Mouse (Mus musculus) limb, embryonic 14.5 days (tissue): ENCODE results near the gene Zfp85. TPM values are rescaled to one million over a fixed set of nuclear protein-coding genes. Genes with fewer than 3 reads are reported as not detected.

Experiments used
- ATAC-seq: fragments of 200-750 bp; cut with Nextera tagmentation; 2 replicates; pipeline ENCODE4 v1.8.0; 2017; ENCODE audit warnings: low read depth, moderate number of reproducible peaks, moderate TSS enrichment; ENCODE audit not compliant: low FRiP score
- DNase-seq: peaks from one replicate; pipeline ENCODE4 v3.0.0-alpha.2; 2015; ENCODE audit warnings: low spot score
- H3K27ac ChIP-seq: fragments of 300-500 bp; sonication (generic); replicated peaks from 2 replicates; pipeline ENCODE4 v1.5.1; 2014; ENCODE audit warnings: low read depth, mild to moderate bottlenecking, low read length, moderate library complexity, mixed read lengths
- H3K27me3 ChIP-seq: fragments of 300-500 bp; sonication (generic); 2 replicates; pipeline ENCODE4 v1.6.1; 2014; ENCODE audit warnings: low read length, mixed read lengths; ENCODE audit not compliant: control insufficient read depth, insufficient read depth
- H3K36me3 ChIP-seq: fragments of 300-500 bp; sonication (generic); 2 replicates; pipeline ENCODE4 v1.6.1; 2014; ENCODE audit warnings: mild to moderate bottlenecking, low read length, moderate library complexity, mixed read lengths; ENCODE audit not compliant: control insufficient read depth, insufficient read depth
- H3K4me1 ChIP-seq: fragments of 300-500 bp; sonication (generic); 2 replicates; pipeline ENCODE4 v1.6.1; 2014; ENCODE audit warnings: antibody characterized with exemption, low read length, mixed read lengths; ENCODE audit not compliant: control insufficient read depth, insufficient read depth
- H3K4me2 ChIP-seq: fragments of 300-500 bp; sonication (generic); replicated peaks from 2 replicates; pipeline ENCODE4 v1.6.1; 2014; ENCODE audit warnings: low read depth, mild to moderate bottlenecking, low read length, moderate library complexity; ENCODE audit not compliant: severe bottlenecking
- H3K4me3 ChIP-seq: fragments of 300-500 bp; sonication (generic); replicated peaks from 2 replicates; pipeline ENCODE4 v1.5.1; 2014; ENCODE audit warnings: low read length
- H3K9ac ChIP-seq: fragments of 300-500 bp; sonication (generic); 2 replicates; pipeline ENCODE4 v1.6.1; 2014; ENCODE audit warnings: mild to moderate bottlenecking, low read depth, low read length, moderate library complexity; ENCODE audit not compliant: severe bottlenecking
- H3K9me3 ChIP-seq: fragments of 300-500 bp; sonication (generic); 2 replicates; pipeline ENCODE4 v1.6.1; 2016; ENCODE audit warnings: low read length; ENCODE audit not compliant: control insufficient read depth
- POLR2A ChIP-seq: fragments of 200-500 bp; IDR thresholded peaks from 2 replicates; pipeline ENCODE4 v1.8.0; 2012; ENCODE audit warnings: inconsistent platforms, mild to moderate bottlenecking, moderate library complexity, borderline replicate concordance; ENCODE audit not compliant: insufficient read depth, insufficient read length; ENCODE audit errors: extremely low read depth
- WGBS: fragments of 180-500 bp; shearing (Covaris S2); extraction: QIAGEN DNeasy Blood & Tissue Kit; methylation state at CpG from one replicate; pipeline ENCODE4 v1.1.7; 2014; 5-methylcytosine and 5-hydroxymethylcytosine counted together
- polyA plus RNA-seq, 2 experiments: library from polyadenylated mRNA; depleted of rRNA in 1 of 2; stranded (reverse) in 1 of 2; unstranded in 1 of 2; fragments of >200 nt; fragmentation: Nextera tagmentation in 1 of 2; extraction: Ambion mirVana in 1 of 2; gene quantifications; 2 replicates each; pipeline versions ENCODE4 v1.2.1 to v1.2.3; 2012 to 2014

The Zfp85 gene
- polyA plus RNA-seq, 2 experiments, result 3.8 TPM

DNA sequence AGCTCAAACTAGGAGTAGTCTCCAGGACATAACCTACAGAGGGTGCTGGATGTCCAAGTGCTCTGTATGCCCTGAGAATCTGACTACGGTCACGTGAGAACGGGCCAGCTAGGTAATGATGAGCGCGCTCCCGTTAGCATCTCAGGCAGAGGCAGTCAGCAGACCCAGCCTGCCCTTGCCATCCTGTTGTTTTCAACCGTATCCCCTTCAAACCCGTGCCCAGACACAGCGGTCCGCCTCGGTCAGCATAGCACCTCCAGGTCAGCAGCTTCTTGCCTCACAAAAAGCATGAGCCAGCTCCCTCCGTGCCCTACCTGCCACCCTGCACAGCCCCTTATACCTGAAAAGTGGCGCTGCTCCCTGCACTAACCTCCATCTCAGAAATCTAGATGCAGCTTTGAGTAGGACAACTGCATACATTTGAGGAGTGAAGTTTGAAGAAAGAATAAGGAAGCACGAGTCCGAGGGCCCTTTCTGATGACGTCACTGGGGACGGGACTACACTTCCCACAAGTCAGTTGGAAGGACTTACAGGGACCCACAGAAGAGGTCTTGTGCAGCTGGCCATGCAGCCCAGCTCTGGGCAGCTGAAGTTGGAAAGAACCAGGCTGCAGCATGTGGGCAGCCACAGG, 31.1 kb downstream of the Zfp85 start:
- ATAC-seq, result peak; percentile 94
- peak; percentile 46; the same call in 1 of the 2 replicates for TF ChIP-seq POLR2A
- 0% methylated on average over 17 of the region's 17 CpGs for WGBS

More for the DNA sequence above, 31.1 kb downstream of the Zfp85 start:
- Histone ChIP-seq H3K4me1 (peaks cover 6% of the 10 kb centered on the region; the same call in 1 of the 2 replicates), H3K36me3 (no peaks in the 10 kb centered on the region), H3K9me3 (no peaks in the 10 kb centered on the region), H3K9ac (peak overlapping the region; percentile 73), H3K4me2 (peak overlapping the region; percentile 46), H3K4me3 (peak overlapping the region; percentile 62), H3K27me3 (no peaks in the 10 kb centered on the region), H3K27ac (peak overlapping the region; percentile 59; the same call in 1 of the 2 replicates)
- DNase-seq, result peak; percentile 90

Other genes starting within 250 kb of the Zfp85 start
- gene Gm26965, start 229.1 kb downstream of the Zfp85 start, polyA plus RNA-seq (2012; rRNA removed), result not detected in 2 replicates
- gene Gm26965, start 229.1 kb downstream of the Zfp85 start, polyA plus RNA-seq (2014; fragmentation: Nextera tagmentation; extraction: Ambion mirVana), result not detected in 2 replicates
- 15.3 and 15.4 TPM in 2 replicates for gene Zfp87, start 229.1 kb downstream of the Zfp85 start, polyA plus RNA-seq (2012; rRNA removed)
- gene Zfp87, start 229.1 kb downstream of the Zfp85 start, polyA plus RNA-seq (2014; fragmentation: Nextera tagmentation; extraction: Ambion mirVana), result 26.7 and 27.0 TPM in 2 replicates
- 6.3 and 8.0 TPM in 2 replicates for gene Zfp748, start 201.4 kb downstream of the Zfp85 start, polyA plus RNA-seq (2012; rRNA removed)
- gene Zfp748, start 201.4 kb downstream of the Zfp85 start, polyA plus RNA-seq (2014; fragmentation: Nextera tagmentation; extraction: Ambion mirVana), result 12.9 and 16.1 TPM in 2 replicates
- gene Zfp729b, start 145.5 kb downstream of the Zfp85 start, polyA plus RNA-seq (2012; rRNA removed), result 2.1 and 3.0 TPM in 2 replicates
- 5.2 and 6.1 TPM in 2 replicates for gene Zfp729b, start 145.5 kb downstream of the Zfp85 start, polyA plus RNA-seq (2014; fragmentation: Nextera tagmentation; extraction: Ambion mirVana)
- gene Gm49345, start 117.5 kb downstream of the Zfp85 start, polyA plus RNA-seq (2012; rRNA removed), result not detected in 2 replicates
- gene Gm49345, start 117.5 kb downstream of the Zfp85 start, polyA plus RNA-seq (2014; fragmentation: Nextera tagmentation; extraction: Ambion mirVana), result not detected in 2 replicates
- 2.9 and 3.5 TPM in 2 replicates for gene Zfp729a, start 117.4 kb downstream of the Zfp85 start, polyA plus RNA-seq (2012; rRNA removed)
- 5.1 and 5.4 TPM in 2 replicates for gene Zfp729a, start 117.4 kb downstream of the Zfp85 start, polyA plus RNA-seq (2014; fragmentation: Nextera tagmentation; extraction: Ambion mirVana)
- gene Zfp738, start 68.2 kb downstream of the Zfp85 start, polyA plus RNA-seq (2012; rRNA removed), result 9.8 and 10.3 TPM in 2 replicates
- gene Zfp738, start 68.2 kb downstream of the Zfp85 start, polyA plus RNA-seq (2014; fragmentation: Nextera tagmentation; extraction: Ambion mirVana), result 11.5 and 11.8 TPM in 2 replicates
- 3.9 and 6.1 TPM in 2 replicates for gene Zfp65, start 26.1 kb downstream of the Zfp85 start, polyA plus RNA-seq (2012; rRNA removed)
- 2.8 and 3.1 TPM in 2 replicates for gene Zfp65, start 26.1 kb downstream of the Zfp85 start, polyA plus RNA-seq (2014; fragmentation: Nextera tagmentation; extraction: Ambion mirVana)
- 2.5 and 2.6 TPM in 2 replicates for gene Zfp493, start 24.5 kb upstream of the Zfp85 start, polyA plus RNA-seq (2012; rRNA removed)
- gene Zfp493, start 24.5 kb upstream of the Zfp85 start, polyA plus RNA-seq (2014; fragmentation: Nextera tagmentation; extraction: Ambion mirVana), result 2.2 and 2.5 TPM in 2 replicates
- gene Zfp273, start 58.5 kb upstream of the Zfp85 start, polyA plus RNA-seq (2012; rRNA removed), result 3.4 and 4.1 TPM in 2 replicates
- gene Zfp273, start 58.5 kb upstream of the Zfp85 start, polyA plus RNA-seq (2014; fragmentation: Nextera tagmentation; extraction: Ambion mirVana), result 6.9 and 7.6 TPM in 2 replicates
- gene Gm10037, start 75.9 kb upstream of the Zfp85 start, polyA plus RNA-seq (2012; rRNA removed), result 5.0 TPM in 2 replicates
- 3.0 and 3.7 TPM in 2 replicates for gene Gm10037, start 75.9 kb upstream of the Zfp85 start, polyA plus RNA-seq (2014; fragmentation: Nextera tagmentation; extraction: Ambion mirVana)
- gene BC048507, start 108.1 kb upstream of the Zfp85 start, polyA plus RNA-seq (2012; rRNA removed), result not detected in 2 replicates
- not detected in 2 replicates for gene BC048507, start 108.1 kb upstream of the Zfp85 start, polyA plus RNA-seq (2014; fragmentation: Nextera tagmentation; extraction: Ambion mirVana)